Mouse (Mus musculus) heart, embryonic 16.5 days (tissue): ENCODE results near the gene Cyp4b1. TPM values are rescaled to one million over a fixed set of nuclear protein-coding genes. Genes with fewer than 3 reads are reported as not detected.
"Not testable (repeated sequence)": the region's sequence is repeated elsewhere in the genome, so short reads cannot be mapped to it uniquely, and the experiment has no call there.

Experiments used
- ATAC-seq: fragments of 200-750 bp; cut with Nextera tagmentation; replicated peaks from 2 replicates; pipeline ENCODE4 v1.8.0; 2017; ENCODE audit warnings: moderate number of reproducible peaks; ENCODE audit not compliant: insufficient read depth, low FRiP score; ENCODE audit errors: extremely low read depth
- H3K27ac ChIP-seq: fragments of 300-500 bp; sonication (generic); 2 replicates; pipeline ENCODE4 v1.5.1; 2014; ENCODE audit warnings: mild to moderate bottlenecking, low read length, control low read depth, moderate library complexity
- H3K27me3 ChIP-seq: fragments of 300-500 bp; sonication (generic); 2 replicates; pipeline ENCODE4 v1.6.1; 2014; ENCODE audit warnings: low read length, mixed read lengths; ENCODE audit not compliant: control insufficient read depth, insufficient read depth
- H3K36me3 ChIP-seq: fragments of 300-500 bp; sonication (generic); 2 replicates; pipeline ENCODE4 v1.6.1; 2014; ENCODE audit not compliant: control insufficient read depth, insufficient read depth
- H3K4me1 ChIP-seq: fragments of 300-500 bp; sonication (generic); 2 replicates; pipeline ENCODE4 v1.6.1; 2014; ENCODE audit warnings: low read length, mixed read lengths; ENCODE audit not compliant: control insufficient read depth, insufficient read depth
- H3K4me2 ChIP-seq: fragments of 300-500 bp; sonication (generic); 2 replicates; pipeline ENCODE4 v1.6.1; 2014; ENCODE audit warnings: low read depth, mild to moderate bottlenecking, control low read depth, low read length
- H3K4me3 ChIP-seq: fragments of 300-500 bp; sonication (generic); 2 replicates; pipeline ENCODE4 v1.5.1; 2014; ENCODE audit warnings: mild to moderate bottlenecking, control low read depth, low read length
- H3K9ac ChIP-seq: fragments of 300-500 bp; sonication (generic); 2 replicates; pipeline ENCODE4 v1.6.1; 2014; ENCODE audit warnings: low read length, control low read depth
- H3K9me3 ChIP-seq: fragments of 300-500 bp; sonication (generic); replicated peaks from 2 replicates; pipeline ENCODE4 v1.6.1; 2016; ENCODE audit warnings: low read length; ENCODE audit not compliant: control insufficient read depth
- WGBS: fragments of 180-500 bp; shearing (Covaris S2); extraction: QIAGEN DNeasy Blood & Tissue Kit; methylation state at CpG from one replicate; pipeline ENCODE4 v1.1.7; 2014; 5-methylcytosine and 5-hydroxymethylcytosine counted together
- polyA plus RNA-seq: library from polyadenylated mRNA; unstranded; fragments of >200 nt; fragmentation: Nextera tagmentation; extraction: Ambion mirVana; gene quantifications from 2 replicates; pipeline ENCODE4 v1.2.1, GENCODE M21; 2015

The Cyp4b1 gene
- polyA plus RNA-seq, 1 experiment from 2014 or later = 4.0 TPM

DNA sequence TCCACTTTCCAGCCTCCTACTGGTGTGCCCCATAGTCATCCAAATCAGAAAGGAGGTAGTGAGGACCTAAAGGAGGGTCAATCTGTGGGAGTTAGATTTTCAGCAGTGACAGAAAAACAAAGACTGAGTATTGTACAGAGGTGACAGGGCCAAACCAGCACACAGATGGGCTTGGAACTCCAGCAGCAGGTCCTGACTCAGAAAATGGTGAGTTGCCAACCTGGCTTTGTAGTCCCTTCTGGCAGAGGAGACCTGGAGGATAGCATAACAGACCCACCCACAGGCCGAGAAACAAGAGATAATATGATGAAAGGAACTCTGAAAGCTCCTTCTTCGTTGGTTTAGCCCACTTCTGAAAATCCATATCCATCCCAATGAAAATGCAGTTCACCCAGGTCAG is 1.2 kb upstream of the Cyp4b1 start:
- Histone ChIP-seq H3K9ac (no peak overlapping the region), H3K4me3 (no peak overlapping the region), H3K36me3 (no peaks in the 10 kb centered on the region), H3K27ac (no peak overlapping the region), H3K9me3 (no peaks in the 10 kb centered on the region), H3K4me2 (no peak overlapping the region), H3K27me3 (no peaks in the 10 kb centered on the region), H3K4me1 (peaks cover 4% of the 10 kb centered on the region; the same call in 1 of the 2 replicates)
- 41% methylated on average over 2 of the region's 2 CpGs for WGBS
- ATAC-seq = no peak

GRCm38 (mm10) chr4:115645371-115645770 is 2.2 kb downstream of the Cyp4b1 start:
- Histone ChIP-seq H3K27ac (no peak overlapping the region), H3K4me3 (no peak overlapping the region), H3K36me3 (no peaks in the 10 kb centered on the region), H3K9me3 (no peaks in the 10 kb centered on the region), H3K4me1 (peaks cover 4% of the 10 kb centered on the region; the same call in 1 of the 2 replicates), H3K9ac (no peak overlapping the region), H3K4me2 (no peak overlapping the region), H3K27me3 (no peaks in the 10 kb centered on the region)
- no peak for ATAC-seq

DNA sequence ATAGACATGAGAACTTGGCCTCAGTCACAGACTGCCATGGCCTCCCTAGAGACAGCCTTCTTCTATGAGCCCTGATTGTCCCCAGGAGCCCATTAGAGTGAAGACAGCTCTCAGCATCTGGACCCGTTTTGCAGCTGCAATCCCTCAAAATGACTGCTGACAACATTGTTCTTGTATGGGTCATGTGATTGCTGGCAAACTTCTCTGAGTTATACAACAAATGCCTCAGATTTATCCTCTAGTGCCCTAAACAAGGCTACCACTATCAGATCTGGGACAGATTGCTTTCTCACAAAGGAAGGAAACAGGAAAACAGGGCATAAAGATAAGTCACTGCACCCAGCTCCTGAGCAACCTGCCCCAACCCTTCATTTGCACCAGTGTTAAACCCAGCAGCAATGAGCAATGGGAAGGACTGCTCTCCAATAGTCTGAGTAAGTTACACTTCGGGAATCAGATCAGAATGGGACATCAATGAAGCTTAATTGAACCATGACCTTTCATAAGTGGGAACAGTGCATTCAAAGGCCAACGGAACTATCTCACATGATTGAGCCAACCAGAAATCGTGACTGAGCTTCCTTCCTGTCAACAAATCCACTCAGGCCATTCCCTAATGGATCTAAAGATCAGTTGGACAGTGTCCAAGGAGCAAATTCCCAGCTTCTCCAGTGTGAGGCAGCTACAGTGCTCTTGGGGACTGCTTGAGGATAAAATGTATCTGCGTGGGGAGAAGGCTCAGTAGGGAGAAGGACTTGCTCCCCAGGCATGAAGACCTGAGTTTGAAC is 4.4 kb downstream of the Cyp4b1 start:
- H3K27ac ChIP-seq = 0 out of 2 replicates have a peak overlapping the region, but pooled peaks have one; percentile 36
- H3K9me3 ChIP-seq = no peaks in the 10 kb centered on the region
- H3K27me3 ChIP-seq = no peaks in the 10 kb centered on the region
- H3K4me2 ChIP-seq = no peak overlapping the region
- no peak overlapping the region for H3K4me3 ChIP-seq
- no peak overlapping the region for H3K9ac ChIP-seq
- H3K36me3 ChIP-seq = no peaks in the 10 kb centered on the region
- peak; percentile 58 for ATAC-seq
- 40% methylated on average over 5 of the region's 5 CpGs for WGBS
- peaks cover 4% of the 10 kb centered on the region; the same call in 1 of the 2 replicates for H3K4me1 ChIP-seq

DNA sequence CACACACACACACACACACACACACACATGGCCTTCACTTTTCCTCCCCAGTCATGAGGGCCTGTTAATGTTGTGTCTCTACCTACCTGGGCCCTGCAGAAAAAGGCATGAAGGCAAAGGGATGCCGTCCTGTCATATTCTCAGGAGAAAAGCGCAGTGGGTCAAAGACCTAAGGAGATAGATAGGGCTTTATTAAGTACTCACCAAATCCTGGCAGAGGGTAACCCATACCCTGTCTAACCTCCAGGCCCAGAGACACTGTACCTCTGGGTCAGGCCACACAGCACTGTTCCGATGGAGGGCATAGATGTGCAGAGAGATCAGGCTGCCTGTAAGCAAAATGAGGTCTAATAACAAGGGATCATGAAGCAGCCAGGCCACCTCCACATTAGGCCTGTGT is 22.0 kb downstream of the Cyp4b1 start:
- 94% methylated on average over 3 of the region's 3 CpGs for WGBS
- H3K9ac ChIP-seq, H3K4me3 ChIP-seq, H3K27ac ChIP-seq, H3K4me1 ChIP-seq, H3K36me3 ChIP-seq, H3K9me3 ChIP-seq, ATAC-seq, H3K27me3 ChIP-seq, H3K4me2 ChIP-seq: not testable (repeated sequence)

- Histone ChIP-seq H3K4me3 (no peak overlapping the region), H3K36me3 (no peaks in the 10 kb centered on the region), H3K4me2 (no peak overlapping the region), H3K9me3 (no peaks in the 10 kb centered on the region), H3K27me3 (no peaks in the 10 kb centered on the region), H3K4me1 (no peaks in the 10 kb centered on the region), H3K9ac (no peak overlapping the region), H3K27ac (no peak overlapping the region)
- ATAC-seq = no peak
Measured at GRCm38 (mm10) chr4:115614005-115614404, 33.5 kb downstream of the Cyp4b1 start.

- 78% methylated on average over 8 of the region's 8 CpGs for WGBS
- ATAC-seq, H3K4me3 ChIP-seq, H3K4me1 ChIP-seq, H3K9ac ChIP-seq, H3K27me3 ChIP-seq, H3K4me2 ChIP-seq, H3K27ac ChIP-seq, H3K9me3 ChIP-seq, H3K36me3 ChIP-seq: not testable (repeated sequence)
Measured at GRCm38 (mm10) chr4:115600611-115601010, 46.9 kb downstream of the Cyp4b1 start, which contains the start of gene Cyp4a32. Cyp4a32 (plus strand) TSS chr4:115600969.

DNA sequence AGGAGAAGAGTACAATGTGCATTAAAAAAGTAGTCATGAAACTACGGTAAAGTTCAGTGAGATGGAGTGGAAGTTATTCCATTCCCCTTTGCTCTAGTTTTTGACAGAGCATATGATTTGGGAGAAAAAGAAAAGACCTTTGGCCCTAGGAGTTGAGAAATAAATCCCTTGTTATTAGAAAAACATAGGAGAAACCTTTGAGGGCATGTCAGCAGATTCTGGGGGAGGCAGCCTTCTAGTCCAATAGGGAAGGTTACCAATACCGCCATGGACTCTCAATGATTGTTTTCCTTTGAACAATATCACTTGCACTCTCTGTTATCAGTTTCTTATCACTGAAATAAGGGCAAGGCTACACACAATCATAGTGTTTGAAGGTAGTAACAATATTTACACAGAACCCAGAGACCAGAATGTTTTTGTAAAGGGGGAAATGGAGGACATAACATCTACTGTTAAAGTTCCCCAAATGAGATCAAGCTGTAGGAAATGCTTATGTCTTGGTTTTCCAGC is 50.6 kb downstream of the Cyp4b1 start:
- Histone ChIP-seq H3K36me3 (no peaks in the 10 kb centered on the region), H3K9ac (no peak overlapping the region), H3K9me3 (no peaks in the 10 kb centered on the region), H3K27ac (no peak overlapping the region), H3K4me1 (no peaks in the 10 kb centered on the region), H3K27me3 (no peaks in the 10 kb centered on the region), H3K4me2 (no peak overlapping the region), H3K4me3 (no peak overlapping the region)
- WGBS = 60% methylated on average over 2 of the region's 2 CpGs
- ATAC-seq = no peak

DNA sequence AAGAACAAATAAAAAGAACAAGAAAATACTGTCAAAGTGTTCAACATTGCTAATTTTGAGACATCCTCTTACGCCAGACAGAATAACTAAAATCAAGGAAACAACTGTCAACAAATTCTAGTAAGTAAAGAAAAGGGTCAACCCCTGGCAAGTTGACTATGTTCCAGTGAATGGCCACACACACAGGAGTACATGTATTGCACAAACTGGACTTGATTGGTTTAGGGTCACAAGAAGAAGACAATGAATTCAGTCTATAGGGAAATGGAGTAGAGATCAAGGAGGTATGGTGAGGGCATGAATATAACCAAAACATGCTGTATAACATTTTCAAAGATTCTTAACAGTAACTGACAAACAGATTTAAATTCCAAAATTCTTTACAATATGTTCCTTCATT is 51.2 kb downstream of the Cyp4b1 start:
- ATAC-seq = no peak
- 72% methylated on average over 1 of the region's 1 CpGs for WGBS
- Histone ChIP-seq H3K4me2 (no peak overlapping the region), H3K4me3 (no peak overlapping the region), H3K36me3 (no peaks in the 10 kb centered on the region), H3K9me3 (no peaks in the 10 kb centered on the region), H3K27me3 (no peaks in the 10 kb centered on the region), H3K4me1 (no peaks in the 10 kb centered on the region), H3K27ac (no peak overlapping the region), H3K9ac (no peak overlapping the region)

GRCm38 (mm10) chr4:115583036-115583435 is 64.5 kb downstream of the Cyp4b1 start:
- Histone ChIP-seq H3K36me3 (no peaks in the 10 kb centered on the region), H3K4me3 (no peak overlapping the region), H3K27me3 (no peaks in the 10 kb centered on the region), H3K9ac (no peak overlapping the region), H3K4me2 (no peak overlapping the region), H3K4me1 (no peaks in the 10 kb centered on the region), H3K27ac (no peak overlapping the region), H3K9me3 (no peaks in the 10 kb centered on the region)
- ATAC-seq = no peak
